Mouse (Mus musculus): ENCODE data around the gene Podn.

DNA sequence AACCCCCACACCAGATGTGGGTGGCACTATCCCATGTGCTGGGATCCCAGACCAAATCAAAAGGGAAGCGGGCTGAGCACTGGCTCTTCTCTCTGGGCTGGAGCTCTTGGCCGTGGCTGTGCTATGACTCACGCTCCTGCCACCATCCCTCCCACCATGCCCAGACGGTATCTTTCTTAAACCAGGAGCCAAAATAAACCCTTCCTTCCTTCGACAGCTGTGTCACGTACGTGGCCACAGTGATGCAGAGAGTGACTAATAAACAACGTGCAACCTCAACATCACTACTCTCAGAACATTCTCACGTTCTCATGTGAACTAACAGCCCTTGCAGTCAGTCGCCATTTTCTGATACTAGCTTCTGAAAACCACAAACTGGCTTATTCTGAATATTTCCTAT, 38.1 kb downstream of the Podn start:
- TF ChIP-seq POLR2A (IDR thresholded peaks at IDR 0.05; ENCODE audit: borderline replicate concordance, control insufficient read depth, low read depth, low read length) = no peak
- TF ChIP-seq CTCF (IDR thresholded peaks at IDR 0.05; ENCODE audit: control insufficient read depth, insufficient read depth, low read length) = no peak

Data from bone marrow, adult 2 months (tissue).